Mouse (Mus musculus): Measurements from ENCODE around the gene Stard8.

DNA sequence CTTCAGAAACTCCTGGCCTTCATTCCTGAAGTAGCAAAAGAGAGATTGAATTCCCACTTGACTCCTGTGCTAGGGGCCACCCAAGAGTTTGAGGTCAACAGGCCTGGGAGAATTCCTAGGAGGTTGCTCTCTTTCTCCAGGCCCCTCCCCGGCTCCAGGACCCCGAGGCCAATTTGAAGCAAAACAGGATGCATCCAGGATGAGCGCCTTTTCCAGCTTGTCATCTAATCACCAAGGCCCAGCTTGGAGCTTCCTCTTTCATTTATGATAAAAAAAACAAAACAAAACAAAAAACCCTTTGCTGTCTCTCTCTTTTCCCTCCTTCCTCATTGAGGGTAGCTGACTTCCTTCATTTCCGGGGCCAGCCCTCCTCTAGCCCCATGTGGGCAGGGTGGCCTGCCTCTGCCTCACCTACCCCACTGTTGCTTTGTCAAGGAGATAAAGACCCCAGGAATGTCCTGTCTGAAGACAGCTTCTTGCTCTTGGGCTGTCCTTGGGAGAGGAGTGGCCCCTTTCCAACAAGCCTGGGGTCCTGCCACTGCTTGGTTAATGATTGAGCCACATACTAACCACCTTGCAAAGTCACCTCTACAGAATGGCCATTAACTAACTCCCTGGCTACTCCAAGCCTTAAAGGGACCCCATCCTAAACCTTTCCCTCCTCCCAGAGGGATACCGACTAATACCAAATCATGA, 43.5 kb downstream of the Stard8 start:
- TF ChIP-seq HCFC1 (IDR thresholded peaks at IDR 0.05; ENCODE audit: borderline replicate concordance, insufficient read depth, low read length), result no peak
- no peak for TF ChIP-seq ZNF384 (IDR thresholded peaks at IDR 0.05; ENCODE audit: low read depth, low read length)
- no peak for TF ChIP-seq ZC3H11A (IDR thresholded peaks at IDR 0.05; ENCODE audit: borderline replicate concordance, low read depth, low read length)
- no peak for TF ChIP-seq MAFK (IDR thresholded peaks at IDR 0.05; ENCODE audit: insufficient read depth, low read depth, low read length)
- TF ChIP-seq CHD2 (IDR thresholded peaks at IDR 0.05; ENCODE audit: low read depth, low read length), result no peak

Data from ES-E14 (cell line).